Mouse (Mus musculus): ENCODE data around the gene Zmynd8. TPM values are rescaled to one million over a fixed set of nuclear protein-coding genes. Genes with fewer than 3 reads are reported as not detected.

Zmynd8 gene
- polyA plus RNA-seq, 1 experiment from 2014 or later: 47.6 TPM

DNA sequence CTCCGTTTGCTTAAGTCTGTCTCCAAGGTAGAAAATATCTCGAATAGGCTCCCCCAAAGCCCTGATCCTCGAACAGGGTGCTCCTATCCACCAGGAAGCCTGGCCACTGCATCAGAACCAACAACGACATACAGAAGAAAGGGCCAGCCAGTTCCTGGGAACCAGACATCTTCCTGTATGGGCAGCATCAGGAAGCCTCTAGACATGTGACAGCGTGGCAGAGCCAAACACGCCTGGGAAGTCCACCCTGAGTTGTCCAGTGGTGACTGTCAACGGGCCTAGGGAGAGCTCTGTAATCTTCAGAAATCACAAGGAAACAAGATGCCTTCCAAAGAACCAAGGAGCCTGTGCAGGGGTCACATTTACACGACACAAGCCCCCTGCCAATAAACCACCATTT is 52.0 kb downstream of the Zmynd8 start:
- no peak overlapping the region for H3K9ac ChIP-seq (ENCODE audit: low read depth, low read length)
- 77% methylated on average over 8 of the region's 8 CpGs for WGBS (ENCODE audit: insufficient replicate concordance)
- no peak overlapping the region for H3K4me2 ChIP-seq
- H3K9me3 ChIP-seq (replicated peaks; ENCODE audit: control insufficient read depth, low read length): no peaks in the 10 kb centered on the region
- no peaks in the 10 kb centered on the region for H3K27me3 ChIP-seq (ENCODE audit: control insufficient read depth, insufficient read depth, low read length)
- H3K27ac ChIP-seq (ENCODE audit: low read depth, low read length): no peak overlapping the region
- no peak for ATAC-seq (replicated peaks; ENCODE audit: insufficient number of reproducible peaks, low FRiP score, low TSS enrichment)
- no peak overlapping the region for H3K4me3 ChIP-seq (ENCODE audit: low read depth, low read length)
- peaks cover 30% of the 10 kb centered on the region for H3K4me1 ChIP-seq (ENCODE audit: control insufficient read depth, insufficient read depth, low read length)
- H3K36me3 ChIP-seq (ENCODE audit: control insufficient read depth, insufficient read depth, low read length): peaks cover 32% of the 10 kb centered on the region

DNA sequence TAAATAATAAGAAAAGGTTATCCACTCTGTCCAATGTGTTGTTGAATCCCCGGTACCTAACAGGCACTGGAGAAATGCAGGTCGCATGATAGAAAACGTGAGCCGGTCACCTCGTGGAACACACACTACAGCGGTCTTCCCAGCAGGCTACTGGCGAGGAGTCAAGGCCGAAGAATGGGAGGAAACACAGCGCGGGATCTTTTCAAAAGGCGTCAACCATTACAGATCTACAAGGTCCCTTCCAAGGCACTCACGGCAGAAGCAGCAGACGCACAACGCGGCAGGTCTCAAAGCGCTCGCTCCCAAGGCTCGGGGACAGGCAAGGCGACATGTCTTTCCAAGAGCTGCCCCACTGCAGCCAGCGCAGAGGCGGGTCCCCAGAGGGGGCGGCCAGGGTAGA is 53.3 kb downstream of the Zmynd8 start:
- Histone ChIP-seq H3K4me1 (ENCODE audit: control insufficient read depth, insufficient read depth, low read length) (peaks cover 17% of the 10 kb centered on the region), H3K4me3 (ENCODE audit: low read depth, low read length) (no peak overlapping the region), H3K36me3 (ENCODE audit: control insufficient read depth, insufficient read depth, low read length) (peaks cover 32% of the 10 kb centered on the region), H3K9ac (ENCODE audit: low read depth, low read length) (no peak overlapping the region), H3K27me3 (ENCODE audit: control insufficient read depth, insufficient read depth, low read length) (no peaks in the 10 kb centered on the region), H3K4me2 (no peak overlapping the region), H3K9me3 (replicated peaks; ENCODE audit: control insufficient read depth, low read length) (no peaks in the 10 kb centered on the region), H3K27ac (ENCODE audit: low read depth, low read length) (no peak overlapping the region)
- ATAC-seq (replicated peaks; ENCODE audit: insufficient number of reproducible peaks, low FRiP score, low TSS enrichment): no peak
- 91% methylated on average over 22 of the region's 22 CpGs for WGBS (ENCODE audit: insufficient replicate concordance)

GRCm38 (mm10) chr2:165843350-165843749 is 55.5 kb downstream of the Zmynd8 start:
- no peak for ATAC-seq (replicated peaks; ENCODE audit: insufficient number of reproducible peaks, low FRiP score, low TSS enrichment)
- Histone ChIP-seq H3K4me3 (ENCODE audit: low read depth, low read length) (no peak overlapping the region), H3K27me3 (ENCODE audit: control insufficient read depth, insufficient read depth, low read length) (no peaks in the 10 kb centered on the region), H3K27ac (ENCODE audit: low read depth, low read length) (no peak overlapping the region), H3K4me1 (ENCODE audit: control insufficient read depth, insufficient read depth, low read length) (peaks cover 3% of the 10 kb centered on the region), H3K4me2 (no peak overlapping the region), H3K36me3 (ENCODE audit: control insufficient read depth, insufficient read depth, low read length) (peaks cover 33% of the 10 kb centered on the region), H3K9ac (ENCODE audit: low read depth, low read length) (no peak overlapping the region), H3K9me3 (replicated peaks; ENCODE audit: control insufficient read depth, low read length) (no peaks in the 10 kb centered on the region)
- 88% methylated on average over 6 of the region's 6 CpGs for WGBS (ENCODE audit: insufficient replicate concordance)

DNA sequence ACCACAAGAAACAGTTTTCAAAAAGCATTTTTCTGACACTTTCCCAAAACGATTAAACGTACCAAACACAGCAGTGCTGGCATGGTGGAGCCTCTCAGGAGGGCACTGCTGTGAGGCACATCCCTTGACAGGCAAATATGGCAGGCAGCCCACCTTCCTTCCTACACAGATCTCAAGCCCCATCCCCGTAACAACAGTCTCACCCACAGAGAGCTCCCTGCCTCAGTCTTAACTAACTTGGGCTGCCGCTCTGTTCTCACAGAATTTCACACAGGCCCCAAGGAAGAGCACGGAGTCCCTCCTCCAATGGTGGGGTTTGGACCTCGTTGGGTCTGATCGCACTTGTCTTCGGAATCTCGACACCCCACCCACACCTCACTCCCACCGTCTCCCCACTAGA is 56.6 kb downstream of the Zmynd8 start:
- Histone ChIP-seq H3K9me3 (replicated peaks; ENCODE audit: control insufficient read depth, low read length) (no peaks in the 10 kb centered on the region), H3K4me1 (ENCODE audit: control insufficient read depth, insufficient read depth, low read length) (no peaks in the 10 kb centered on the region; the same call in 1 of the 2 replicates), H3K4me3 (ENCODE audit: low read depth, low read length) (no peak overlapping the region), H3K27me3 (ENCODE audit: control insufficient read depth, insufficient read depth, low read length) (no peaks in the 10 kb centered on the region), H3K4me2 (no peak overlapping the region), H3K27ac (ENCODE audit: low read depth, low read length) (no peak overlapping the region), H3K9ac (ENCODE audit: low read depth, low read length) (no peak overlapping the region), H3K36me3 (ENCODE audit: control insufficient read depth, insufficient read depth, low read length) (peaks cover 36% of the 10 kb centered on the region)
- 89% methylated on average over 10 of the region's 10 CpGs for WGBS (ENCODE audit: insufficient replicate concordance)
- no peak for ATAC-seq (replicated peaks; ENCODE audit: insufficient number of reproducible peaks, low FRiP score, low TSS enrichment)

GRCm38 (mm10) chr2:165841805-165842204 is 57.0 kb downstream of the Zmynd8 start:
- ATAC-seq (replicated peaks; ENCODE audit: insufficient number of reproducible peaks, low FRiP score, low TSS enrichment): no peak
- Histone ChIP-seq H3K9me3 (replicated peaks; ENCODE audit: control insufficient read depth, low read length) (no peaks in the 10 kb centered on the region), H3K4me2 (no peak overlapping the region), H3K4me3 (ENCODE audit: low read depth, low read length) (no peak overlapping the region), H3K27me3 (ENCODE audit: control insufficient read depth, insufficient read depth, low read length) (no peaks in the 10 kb centered on the region), H3K36me3 (ENCODE audit: control insufficient read depth, insufficient read depth, low read length) (peaks cover 38% of the 10 kb centered on the region), H3K9ac (ENCODE audit: low read depth, low read length) (no peak overlapping the region), H3K27ac (ENCODE audit: low read depth, low read length) (no peak overlapping the region), H3K4me1 (ENCODE audit: control insufficient read depth, insufficient read depth, low read length) (no peaks in the 10 kb centered on the region; the same call in 1 of the 2 replicates)
- WGBS (ENCODE audit: insufficient replicate concordance): 89% methylated on average over 6 of the region's 6 CpGs

GRCm38 (mm10) chr2:165840852-165841251 is 58.0 kb downstream of the Zmynd8 start:
- no peak for ATAC-seq (replicated peaks; ENCODE audit: insufficient number of reproducible peaks, low FRiP score, low TSS enrichment)
- Histone ChIP-seq H3K4me3 (ENCODE audit: low read depth, low read length) (no peak overlapping the region), H3K9me3 (replicated peaks; ENCODE audit: control insufficient read depth, low read length) (no peaks in the 10 kb centered on the region), H3K27ac (ENCODE audit: low read depth, low read length) (no peak overlapping the region), H3K36me3 (ENCODE audit: control insufficient read depth, insufficient read depth, low read length) (peaks cover 42% of the 10 kb centered on the region), H3K4me2 (no peak overlapping the region), H3K9ac (ENCODE audit: low read depth, low read length) (no peak overlapping the region), H3K27me3 (ENCODE audit: control insufficient read depth, insufficient read depth, low read length) (no peaks in the 10 kb centered on the region), H3K4me1 (ENCODE audit: control insufficient read depth, insufficient read depth, low read length) (no peaks in the 10 kb centered on the region)
- WGBS (ENCODE audit: insufficient replicate concordance): 93% methylated on average over 7 of the region's 7 CpGs

GRCm38 (mm10) chr2:165839317-165839652 is 59.5 kb downstream of the Zmynd8 start:
- H3K27ac ChIP-seq (ENCODE audit: low read depth, low read length): no peak overlapping the region
- no peak overlapping the region for H3K4me3 ChIP-seq (ENCODE audit: low read depth, low read length)
- H3K9ac ChIP-seq (ENCODE audit: low read depth, low read length): no peak overlapping the region
- no peak overlapping the region for H3K4me2 ChIP-seq
- ATAC-seq (replicated peaks; ENCODE audit: insufficient number of reproducible peaks, low FRiP score, low TSS enrichment): no peak
- WGBS (ENCODE audit: insufficient replicate concordance): 91% methylated on average over 2 of the region's 2 CpGs
- H3K36me3 ChIP-seq (ENCODE audit: control insufficient read depth, insufficient read depth, low read length): peaks cover 46% of the 10 kb centered on the region
- H3K4me1 ChIP-seq (ENCODE audit: control insufficient read depth, insufficient read depth, low read length): no peaks in the 10 kb centered on the region
- no peaks in the 10 kb centered on the region for H3K27me3 ChIP-seq (ENCODE audit: control insufficient read depth, insufficient read depth, low read length)
- H3K9me3 ChIP-seq (replicated peaks; ENCODE audit: control insufficient read depth, low read length): no peaks in the 10 kb centered on the region

GRCm38 (mm10) chr2:165838606-165839316 is 60.1 kb downstream of the Zmynd8 start:
- Histone ChIP-seq H3K9ac (ENCODE audit: low read depth, low read length) (no peak overlapping the region), H3K4me1 (ENCODE audit: control insufficient read depth, insufficient read depth, low read length) (no peaks in the 10 kb centered on the region), H3K36me3 (ENCODE audit: control insufficient read depth, insufficient read depth, low read length) (peaks cover 46% of the 10 kb centered on the region), H3K27me3 (ENCODE audit: control insufficient read depth, insufficient read depth, low read length) (no peaks in the 10 kb centered on the region), H3K4me2 (no peak overlapping the region), H3K27ac (ENCODE audit: low read depth, low read length) (no peak overlapping the region), H3K4me3 (ENCODE audit: low read depth, low read length) (no peak overlapping the region), H3K9me3 (replicated peaks; ENCODE audit: control insufficient read depth, low read length) (no peaks in the 10 kb centered on the region)
- no peak for ATAC-seq (replicated peaks; ENCODE audit: insufficient number of reproducible peaks, low FRiP score, low TSS enrichment)
- WGBS (ENCODE audit: insufficient replicate concordance): 94% methylated on average over 23 of the region's 23 CpGs

DNA sequence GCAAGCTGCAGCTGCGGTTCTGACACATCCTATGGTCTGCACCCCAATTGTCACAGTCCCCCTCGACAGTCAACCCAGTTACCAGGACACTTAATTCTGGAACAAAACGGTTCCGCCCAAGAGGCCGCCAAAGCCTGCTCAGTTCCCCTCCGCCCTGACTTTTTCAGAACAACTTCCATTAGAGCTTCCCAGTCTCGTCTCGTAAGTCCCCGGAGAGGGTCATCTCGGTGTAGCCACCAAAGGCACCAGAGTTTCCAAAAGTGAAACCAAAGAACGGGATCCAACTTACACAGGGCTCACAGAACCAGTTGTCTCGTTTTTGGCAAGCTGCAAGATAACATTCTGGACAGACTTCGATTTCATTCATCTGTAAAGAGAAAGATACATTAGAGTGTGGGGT is 64.2 kb downstream of the Zmynd8 start:
- no peaks in the 10 kb centered on the region for H3K9me3 ChIP-seq (replicated peaks; ENCODE audit: control insufficient read depth, low read length)
- ATAC-seq (replicated peaks; ENCODE audit: insufficient number of reproducible peaks, low FRiP score, low TSS enrichment): no peak
- no peak overlapping the region for H3K9ac ChIP-seq (ENCODE audit: low read depth, low read length)
- peaks cover 13% of the 10 kb centered on the region for H3K4me1 ChIP-seq (ENCODE audit: control insufficient read depth, insufficient read depth, low read length)
- no peak overlapping the region for H3K4me2 ChIP-seq
- H3K27ac ChIP-seq (ENCODE audit: low read depth, low read length): no peak overlapping the region
- no peak overlapping the region for H3K4me3 ChIP-seq (ENCODE audit: low read depth, low read length)
- H3K36me3 ChIP-seq (ENCODE audit: control insufficient read depth, insufficient read depth, low read length): peaks cover 39% of the 10 kb centered on the region
- no peaks in the 10 kb centered on the region for H3K27me3 ChIP-seq (ENCODE audit: control insufficient read depth, insufficient read depth, low read length)
- WGBS (ENCODE audit: insufficient replicate concordance): 91% methylated on average over 13 of the region's 13 CpGs
